In genomic region chr16:4713861-4714710, GRCm38 (mm10) we compare ENCODE assay signal across 12 mouse cellular contexts. TPM values are rescaled to one million over a fixed set of nuclear protein-coding genes. Genes with fewer than 3 reads are reported as not detected.
DNase-seq lines count a peak whose midpoint lies in the region; ATAC-seq lines count a peak whose summit lies in the region.
"Had no signal": no experiment of that assay in that cellular context is flagged by ENCODE, and none has a peak within 500 bp of the region (broad histone marks: within the 10 kb centered on the region; RNA-seq: fewer than 3 reads in every experiment).

No protein-coding gene starts in this region.

- peak; percentile 29; the same call in 1 of the 2 replicates for ATAC-seq in frontal cortex, adult (ENCODE audit: low TSS enrichment)
- ATAC-seq in CD4-positive, CD25-positive, alpha-beta regulatory T cell, adult 4 months: no peak
- ATAC-seq: midbrain, embryonic 16.5 days had no signal

- no peak for DNase-seq in frontal cortex, adult 2 months (ENCODE audit: extremely low spot score in 1 of 2, low spot score in 1 of 2)
- peak; percentile 21 for DNase-seq in right cerebral cortex, adult 18-20 months
- no peak for DNase-seq in right cerebral cortex, postnatal 4 days
- peak; percentile 66 to 71 for DNase-seq in cerebellum, postnatal 25 days
- no peak for DNase-seq in left cerebral cortex, adult 9 months (ENCODE audit: low spot score in 2 of 2)
- no peak for DNase-seq in MN1 (ENCODE audit: low spot score)
- DNase-seq: adrenal gland, postnatal 10 days; kidney, adult 11 months; thymus, adult 18-20 months had no signal

RNA-seq across cellular contexts. Expression of gene Nmral1, which starts 5.1 kb away (rescaled TPM):
- polyA plus RNA-seq in frontal cortex, adult 2 months (2012; rRNA removed): 18.5 and 22.1 TPM in 2 replicates
- 10 to 100 TPM in 1 of 2 experiments, 1 to 10 TPM in 1; 7.4 to 10.3 TPM for polyA plus RNA-seq in CD4-positive, CD25-positive, alpha-beta regulatory T cell, adult 4 months (2017; shearing (Covaris generic))

RNA-seq across cellular contexts. Expression of gene Hmox2, which starts 12.1 kb away (rescaled TPM):
- polyA plus RNA-seq in frontal cortex, adult 2 months (2012; rRNA removed): 95.8 and 101 TPM in 2 replicates
- 100 to 1,000 TPM; 114 to 119 TPM for polyA plus RNA-seq in CD4-positive, CD25-positive, alpha-beta regulatory T cell, adult 4 months (2017; shearing (Covaris generic))

RNA-seq across cellular contexts. Expression of gene Coro7, which starts 34.5 kb away (rescaled TPM):
- polyA plus RNA-seq in frontal cortex, adult 2 months (2012; rRNA removed): 100 and 112 TPM in 2 replicates
- 100 to 1,000 TPM; 102 to 174 TPM for polyA plus RNA-seq in CD4-positive, CD25-positive, alpha-beta regulatory T cell, adult 4 months (2017; shearing (Covaris generic))

Comparison
In these comparisons a context has a peak if more than half of its experiments do, and no peak if none do; other contexts are left out.
1. DNase-seq: peak in right cerebral cortex, adult 18-20 months (single experiment) and cerebellum, postnatal 25 days (2 of 2); none in frontal cortex, adult 2 months (0 of 2), right cerebral cortex, postnatal 4 days (single experiment), left cerebral cortex, adult 9 months (0 of 2) and MN1 (single experiment).